Mouse (Mus musculus): ENCODE data around the gene Tle2. TPM values are rescaled to one million over a fixed set of nuclear protein-coding genes. Genes with fewer than 3 reads are reported as not detected.

Tle2 gene
- polyA plus RNA-seq, 1 experiment from 2014 or later: 18.4 TPM

GRCm38 (mm10) chr10:81599630-81600029 lies 25.3 kb downstream of the Tle2 start:
- 59% methylated on average over 5 of the region's 5 CpGs for WGBS
- DNase-seq (ENCODE audit: low spot score) (no peak), ATAC-seq (ENCODE audit: insufficient number of reproducible peaks, low FRiP score, low TSS enrichment, low read depth) (no peak)
- Histone ChIP-seq H3K4me3 (ENCODE audit: low read depth, low read length) (no peak overlapping the region), H3K27ac (replicated peaks; ENCODE audit: low read depth, low read length) (no peak overlapping the region), H3K9me3 (ENCODE audit: control insufficient read depth, low read length) (no peaks in the 10 kb centered on the region), H3K9ac (ENCODE audit: low read length) (no peak overlapping the region), H3K36me3 (ENCODE audit: control insufficient read depth, insufficient read depth, low read length) (no peaks in the 10 kb centered on the region), H3K27me3 (ENCODE audit: control insufficient read depth, insufficient read depth, low read length) (peaks cover 3% of the 10 kb centered on the region; the same call in 1 of the 2 replicates), H3K4me1 (ENCODE audit: control insufficient read depth, insufficient read depth, low read length) (peaks cover 48% of the 10 kb centered on the region), H3K4me2 (ENCODE audit: low read depth, severe bottlenecking) (no peak overlapping the region)

DNA sequence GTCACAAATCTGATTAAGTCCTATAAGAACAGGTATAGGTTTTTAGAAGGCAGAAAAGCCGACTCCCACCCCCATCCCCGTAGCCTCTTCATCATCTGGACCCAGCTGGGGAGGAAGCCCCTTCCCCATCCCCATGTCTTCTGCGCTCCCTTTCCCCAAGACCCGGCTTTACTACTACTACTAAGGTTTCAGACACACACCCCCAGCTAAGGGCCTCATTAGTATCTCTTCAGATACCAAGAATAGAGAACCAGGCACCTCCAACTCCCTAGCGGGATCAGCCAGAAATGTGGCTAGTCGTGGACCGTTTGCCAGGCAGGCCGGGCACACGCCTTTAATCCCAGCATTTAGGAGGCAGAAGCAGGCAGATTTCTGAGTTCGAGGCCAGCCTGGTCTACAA lies 25.7 kb downstream of the Tle2 start:
- WGBS: 45% methylated on average over 10 of the region's 10 CpGs
- H3K27ac ChIP-seq (replicated peaks; ENCODE audit: low read depth, low read length): no peak overlapping the region

GRCm38 (mm10) chr10:81600738-81601203 lies 26.4 kb downstream of the Tle2 start, which contains the start of gene Tle6:
Tle6 (minus strand) TSS chr10:81601073.
- Histone ChIP-seq H3K9ac (ENCODE audit: low read length) (no peak within 1 kb of the TSS), H3K9me3 (ENCODE audit: control insufficient read depth, low read length) (no peaks in the 10 kb centered on the region), H3K27ac (replicated peaks; ENCODE audit: low read depth, low read length) (peak within 1 kb of the TSS; percentile 55), H3K4me3 (ENCODE audit: low read depth, low read length) (0 out of 2 replicates have a peak within 1 kb of the TSS, but pooled peaks have one; percentile 3), H3K27me3 (ENCODE audit: control insufficient read depth, insufficient read depth, low read length) (no peaks in the 10 kb centered on the region), H3K4me1 (ENCODE audit: control insufficient read depth, insufficient read depth, low read length) (peaks cover 43% of the 10 kb centered on the region), H3K36me3 (ENCODE audit: control insufficient read depth, insufficient read depth, low read length) (no peaks in the 10 kb centered on the region), H3K4me2 (ENCODE audit: low read depth, severe bottlenecking) (peak within 1 kb of the TSS; percentile 40)
- WGBS: under 1% methylated on average over 28 of the region's 28 CpGs
- DNase-seq (ENCODE audit: low spot score): peak; percentile 100
- peak; percentile 83 for ATAC-seq (ENCODE audit: insufficient number of reproducible peaks, low FRiP score, low TSS enrichment, low read depth)

More for the DNA sequence above, 25.7 kb downstream of the Tle2 start:
- no peak overlapping the region for H3K4me2 ChIP-seq (ENCODE audit: low read depth, severe bottlenecking)
- no peak overlapping the region for H3K9ac ChIP-seq (ENCODE audit: low read length)
- ATAC-seq (ENCODE audit: insufficient number of reproducible peaks, low FRiP score, low TSS enrichment, low read depth): no peak
- H3K4me3 ChIP-seq (ENCODE audit: low read depth, low read length): no peak overlapping the region
- DNase-seq (ENCODE audit: low spot score): no peak
- no peaks in the 10 kb centered on the region for H3K36me3 ChIP-seq (ENCODE audit: control insufficient read depth, insufficient read depth, low read length)
- H3K9me3 ChIP-seq (ENCODE audit: control insufficient read depth, low read length): no peaks in the 10 kb centered on the region
- H3K27me3 ChIP-seq (ENCODE audit: control insufficient read depth, insufficient read depth, low read length): peaks cover 3% of the 10 kb centered on the region; the same call in 1 of the 2 replicates
- peaks cover 48% of the 10 kb centered on the region for H3K4me1 ChIP-seq (ENCODE audit: control insufficient read depth, insufficient read depth, low read length)

GRCm38 (mm10) chr10:81601396-81601905 lies 27.1 kb downstream of the Tle2 start:
- Histone ChIP-seq H3K4me1 (ENCODE audit: control insufficient read depth, insufficient read depth, low read length) (peaks cover 36% of the 10 kb centered on the region), H3K4me3 (ENCODE audit: low read depth, low read length) (no peak overlapping the region), H3K9ac (ENCODE audit: low read length) (no peak overlapping the region), H3K9me3 (ENCODE audit: control insufficient read depth, low read length) (no peaks in the 10 kb centered on the region), H3K36me3 (ENCODE audit: control insufficient read depth, insufficient read depth, low read length) (no peaks in the 10 kb centered on the region), H3K4me2 (ENCODE audit: low read depth, severe bottlenecking) (peak overlapping the region; percentile 13; the same call in 1 of the 2 replicates), H3K27me3 (ENCODE audit: control insufficient read depth, insufficient read depth, low read length) (no peaks in the 10 kb centered on the region), H3K27ac (replicated peaks; ENCODE audit: low read depth, low read length) (peak overlapping the region; percentile 48)
- 14% methylated on average over 7 of the region's 7 CpGs for WGBS
- no peak; the same call in 1 of the 2 replicates for ATAC-seq (ENCODE audit: insufficient number of reproducible peaks, low FRiP score, low TSS enrichment, low read depth)
- DNase-seq (ENCODE audit: low spot score): no peak

GRCm38 (mm10) chr10:81602741-81603151 lies 28.4 kb downstream of the Tle2 start:
- no peaks in the 10 kb centered on the region for H3K27me3 ChIP-seq (ENCODE audit: control insufficient read depth, insufficient read depth, low read length)
- no peak overlapping the region for H3K4me2 ChIP-seq (ENCODE audit: low read depth, severe bottlenecking)
- H3K9me3 ChIP-seq (ENCODE audit: control insufficient read depth, low read length): no peaks in the 10 kb centered on the region
- H3K4me3 ChIP-seq (ENCODE audit: low read depth, low read length): no peak overlapping the region
- H3K9ac ChIP-seq (ENCODE audit: low read length): no peak overlapping the region
- ATAC-seq (ENCODE audit: insufficient number of reproducible peaks, low FRiP score, low TSS enrichment, low read depth) (no peak), DNase-seq (ENCODE audit: low spot score) (peak; percentile 54)
- peaks cover 26% of the 10 kb centered on the region for H3K4me1 ChIP-seq (ENCODE audit: control insufficient read depth, insufficient read depth, low read length)
- WGBS: 16% methylated on average over 4 of the region's 4 CpGs
- no peaks in the 10 kb centered on the region for H3K36me3 ChIP-seq (ENCODE audit: control insufficient read depth, insufficient read depth, low read length)
- H3K27ac ChIP-seq (replicated peaks; ENCODE audit: low read depth, low read length): no peak overlapping the region

GRCm38 (mm10) chr10:81604019-81604967 lies 29.9 kb downstream of the Tle2 start:
- ATAC-seq (ENCODE audit: insufficient number of reproducible peaks, low FRiP score, low TSS enrichment, low read depth) (0 out of 2 replicates have a peak, but pooled peaks have one; percentile 2), DNase-seq (ENCODE audit: low spot score) (no peak)
- no peak overlapping the region for H3K4me3 ChIP-seq (ENCODE audit: low read depth, low read length)
- 81% methylated on average over 12 of the region's 12 CpGs for WGBS
- H3K27me3 ChIP-seq (ENCODE audit: control insufficient read depth, insufficient read depth, low read length): no peaks in the 10 kb centered on the region
- no peak overlapping the region for H3K27ac ChIP-seq (replicated peaks; ENCODE audit: low read depth, low read length)
- no peaks in the 10 kb centered on the region for H3K9me3 ChIP-seq (ENCODE audit: control insufficient read depth, low read length)
- no peak overlapping the region for H3K9ac ChIP-seq (ENCODE audit: low read length)
- H3K36me3 ChIP-seq (ENCODE audit: control insufficient read depth, insufficient read depth, low read length): no peaks in the 10 kb centered on the region
- peaks cover 21% of the 10 kb centered on the region for H3K4me1 ChIP-seq (ENCODE audit: control insufficient read depth, insufficient read depth, low read length)
- no peak overlapping the region for H3K4me2 ChIP-seq (ENCODE audit: low read depth, severe bottlenecking)

- H3K9me3 ChIP-seq (ENCODE audit: control insufficient read depth, low read length): no peaks in the 10 kb centered on the region
- H3K27ac ChIP-seq (replicated peaks; ENCODE audit: low read depth, low read length): peak overlapping the region; percentile 77
- H3K27me3 ChIP-seq (ENCODE audit: control insufficient read depth, insufficient read depth, low read length): no peaks in the 10 kb centered on the region
- peak overlapping the region; percentile 44 for H3K4me3 ChIP-seq (ENCODE audit: low read depth, low read length)
- DNase-seq (ENCODE audit: low spot score): peak; percentile 91
- H3K4me1 ChIP-seq (ENCODE audit: control insufficient read depth, insufficient read depth, low read length): peaks cover 18% of the 10 kb centered on the region
- WGBS: 21% methylated on average over 29 of the region's 29 CpGs
- no peaks in the 10 kb centered on the region for H3K36me3 ChIP-seq (ENCODE audit: control insufficient read depth, insufficient read depth, low read length)
- ATAC-seq (ENCODE audit: insufficient number of reproducible peaks, low FRiP score, low TSS enrichment, low read depth): peak; percentile 10; the same call in 1 of the 2 replicates
- H3K4me2 ChIP-seq (ENCODE audit: low read depth, severe bottlenecking): peak overlapping the region; percentile 43
- no peak overlapping the region for H3K9ac ChIP-seq (ENCODE audit: low read length)
These were observed 30.8 kb downstream of the Tle2 start for GRCm38 (mm10) chr10:81604968-81605665.

GRCm38 (mm10) chr10:81605666-81605973 lies 31.3 kb downstream of the Tle2 start:
- Histone ChIP-seq H3K4me2 (ENCODE audit: low read depth, severe bottlenecking) (peak overlapping the region; percentile 43), H3K27ac (replicated peaks; ENCODE audit: low read depth, low read length) (peak overlapping the region; percentile 77), H3K4me3 (ENCODE audit: low read depth, low read length) (peak overlapping the region; percentile 44), H3K9ac (ENCODE audit: low read length) (no peak overlapping the region; the same call in 1 of the 2 replicates), H3K4me1 (ENCODE audit: control insufficient read depth, insufficient read depth, low read length) (peaks cover 15% of the 10 kb centered on the region), H3K27me3 (ENCODE audit: control insufficient read depth, insufficient read depth, low read length) (no peaks in the 10 kb centered on the region), H3K9me3 (ENCODE audit: control insufficient read depth, low read length) (no peaks in the 10 kb centered on the region), H3K36me3 (ENCODE audit: control insufficient read depth, insufficient read depth, low read length) (no peaks in the 10 kb centered on the region)
- WGBS: 3% methylated on average over 14 of the region's 14 CpGs
- DNase-seq (ENCODE audit: low spot score): no peak
- ATAC-seq (ENCODE audit: insufficient number of reproducible peaks, low FRiP score, low TSS enrichment, low read depth): peak; percentile 2; the same call in 1 of the 2 replicates
